Mouse (Mus musculus): Measurements from ENCODE around the gene Hoxc12. TPM values are rescaled to one million over a fixed set of nuclear protein-coding genes. Genes with fewer than 3 reads are reported as not detected.

Hoxc12 gene
- polyA plus RNA-seq, 1 experiment from 2014 or later: not detected

DNA sequence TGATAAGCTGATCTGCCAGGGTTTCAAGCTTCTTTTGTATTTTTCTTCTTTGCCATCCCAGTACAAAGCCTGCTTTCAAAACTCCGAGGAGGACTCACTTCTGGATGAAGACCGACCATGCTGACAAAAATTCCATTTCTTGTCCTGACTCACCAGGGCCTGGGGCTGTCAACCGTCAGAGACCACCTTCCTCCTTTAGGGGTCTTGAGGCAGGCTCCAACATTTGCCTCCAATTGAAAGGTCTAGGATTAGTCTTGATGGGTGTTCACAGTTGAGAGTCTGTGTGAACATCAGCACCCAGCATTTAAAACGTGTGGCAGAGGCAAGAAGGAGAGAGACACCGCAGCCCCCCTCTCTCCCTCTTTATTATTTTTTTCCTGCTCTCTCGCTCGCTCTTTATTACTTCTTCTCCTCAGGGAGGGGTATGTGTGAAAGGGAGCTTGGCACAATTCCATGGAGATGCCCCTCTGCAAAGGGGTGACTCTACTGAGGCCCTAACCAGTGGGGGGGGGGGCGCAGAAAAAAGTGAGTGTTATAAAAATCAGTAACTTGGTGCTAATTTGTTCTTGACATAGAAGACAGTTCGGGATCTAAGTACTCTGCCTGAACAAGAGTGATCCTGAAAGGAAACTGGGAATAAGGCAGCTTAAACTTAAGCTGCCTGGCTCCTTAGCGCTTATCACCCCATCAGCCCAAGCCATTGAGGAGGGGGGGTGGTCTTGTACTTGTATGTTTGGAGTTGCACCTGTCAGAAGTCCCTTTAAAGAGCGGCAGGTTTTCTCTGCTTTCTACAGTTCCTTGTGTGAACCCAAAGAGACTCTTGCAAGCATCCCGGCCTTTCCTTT, 17.0 kb upstream of the Hoxc12 start:
- no peak overlapping the region for H3K4me2 ChIP-seq (ENCODE audit: low read depth, low read length)
- H3K27ac ChIP-seq (ENCODE audit: low read length): no peak overlapping the region
- no peak overlapping the region for H3K9ac ChIP-seq (ENCODE audit: low read depth, low read length)
- WGBS: 6% methylated on average over 12 of the region's 12 CpGs
- 0 out of 2 replicates have a peak, but pooled peaks cover 4% of the 10 kb centered on the region for H3K4me1 ChIP-seq (ENCODE audit: control insufficient read depth, insufficient read depth, low read length)
- no peak overlapping the region for H3K4me3 ChIP-seq (ENCODE audit: low read length)
- H3K27me3 ChIP-seq (replicated peaks; ENCODE audit: control insufficient read depth, insufficient read depth, low read length): peaks cover 87% of the 10 kb centered on the region
- no peak for ATAC-seq
- no peaks in the 10 kb centered on the region for H3K9me3 ChIP-seq (ENCODE audit: control insufficient read depth, low read length)
- H3K36me3 ChIP-seq (ENCODE audit: control insufficient read depth, insufficient read depth, low read length): no peaks in the 10 kb centered on the region

DNA sequence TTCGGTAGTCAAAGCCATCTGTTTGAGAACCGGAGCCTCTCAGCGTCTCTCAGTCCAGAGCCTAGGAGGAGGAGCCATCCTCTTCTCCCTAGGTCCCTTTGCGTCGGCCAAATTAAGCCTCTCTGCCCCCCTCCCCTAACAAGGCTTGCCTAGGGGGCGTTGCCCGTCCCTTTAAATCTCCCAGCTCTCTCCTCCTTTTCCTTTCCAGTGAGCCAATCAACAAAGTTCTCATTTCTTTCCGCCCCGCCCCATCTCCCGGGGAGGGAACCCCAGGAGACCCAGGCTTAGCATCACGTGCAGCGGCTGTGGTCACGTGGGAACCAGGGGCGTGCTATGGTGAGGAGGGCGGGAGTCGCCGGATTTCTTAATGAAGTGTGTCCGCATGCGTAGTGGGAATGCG, 15.9 kb upstream of the Hoxc12 start:
- no peaks in the 10 kb centered on the region for H3K9me3 ChIP-seq (ENCODE audit: control insufficient read depth, low read length)
- H3K4me2 ChIP-seq (ENCODE audit: low read depth, low read length): peak overlapping the region; percentile 38
- H3K36me3 ChIP-seq (ENCODE audit: control insufficient read depth, insufficient read depth, low read length): no peaks in the 10 kb centered on the region
- peak; percentile 60; the same call in 1 of the 2 replicates for ATAC-seq
- H3K4me1 ChIP-seq (ENCODE audit: control insufficient read depth, insufficient read depth, low read length): 0 out of 2 replicates have a peak, but pooled peaks cover 4% of the 10 kb centered on the region
- under 1% methylated on average over 20 of the region's 20 CpGs for WGBS
- peaks cover 90% of the 10 kb centered on the region for H3K27me3 ChIP-seq (replicated peaks; ENCODE audit: control insufficient read depth, insufficient read depth, low read length)
- no peak overlapping the region for H3K27ac ChIP-seq (ENCODE audit: low read length)
- peak overlapping the region; percentile 29 for H3K4me3 ChIP-seq (ENCODE audit: low read length)
- H3K9ac ChIP-seq (ENCODE audit: low read depth, low read length): no peak overlapping the region

DNA sequence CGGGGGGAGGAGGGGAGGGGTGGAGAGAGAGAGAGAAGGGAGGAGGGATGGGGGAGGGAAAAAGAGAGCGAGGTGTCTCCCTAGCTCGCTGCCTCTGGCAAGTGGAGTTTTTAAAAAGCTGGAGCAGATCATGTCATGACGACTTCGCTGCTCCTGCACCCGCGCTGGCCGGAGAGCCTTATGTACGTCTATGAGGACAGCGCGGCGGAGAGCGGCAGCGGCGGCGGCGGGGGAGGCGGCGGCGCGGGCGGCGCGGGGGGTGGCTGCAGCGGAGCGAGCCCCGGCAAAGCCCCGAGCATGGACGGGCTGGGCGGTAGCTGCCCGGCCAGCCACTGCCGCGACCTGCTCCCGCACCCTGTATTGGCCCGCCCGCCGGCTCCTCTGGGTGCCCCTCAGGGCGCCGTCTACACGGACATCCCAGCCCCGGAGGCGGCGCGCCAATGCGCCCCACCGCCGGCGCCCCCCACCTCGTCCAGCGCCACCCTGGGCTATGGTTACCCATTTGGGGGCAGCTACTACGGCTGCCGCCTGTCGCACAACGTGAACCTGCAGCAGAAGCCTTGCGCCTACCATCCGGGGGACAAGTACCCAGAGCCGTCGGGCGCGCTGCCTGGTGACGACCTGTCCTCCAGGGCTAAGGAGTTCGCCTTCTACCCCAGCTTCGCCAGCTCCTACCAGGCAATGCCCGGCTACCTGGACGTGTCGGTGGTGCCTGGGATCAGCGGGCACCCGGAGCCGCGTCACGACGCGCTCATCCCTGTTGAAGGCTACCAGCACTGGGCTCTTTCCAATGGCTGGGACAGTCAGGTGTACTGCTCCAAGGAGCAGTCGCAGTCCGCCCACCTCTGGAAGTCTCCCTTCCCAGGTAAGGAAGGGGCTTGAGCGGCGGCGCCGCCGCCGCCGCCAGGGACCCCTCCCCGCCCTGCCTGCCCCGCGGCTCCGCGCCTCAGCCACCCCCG, 15.2 kb upstream of the Hoxc12 start, which contains the start of gene Hoxc13:
Gene Hoxc13 (plus strand): TSS at position 51 of the 959 bp plus-strand sequence.
- no peak within 1 kb of the TSS for H3K27ac ChIP-seq (ENCODE audit: low read length)
- no peak within 1 kb of the TSS for H3K9ac ChIP-seq (ENCODE audit: low read depth, low read length)
- peak; percentile 36 for ATAC-seq
- WGBS: 1% methylated on average over 63 of the region's 88 CpGs
- peak within 1 kb of the TSS; percentile 38 for H3K4me2 ChIP-seq (ENCODE audit: low read depth, low read length)
- H3K9me3 ChIP-seq (ENCODE audit: control insufficient read depth, low read length): no peaks in the 10 kb centered on the region
- H3K4me3 ChIP-seq (ENCODE audit: low read length): peak within 1 kb of the TSS; percentile 29
- H3K36me3 ChIP-seq (ENCODE audit: control insufficient read depth, insufficient read depth, low read length): no peaks in the 10 kb centered on the region
- 0 out of 2 replicates have a peak, but pooled peaks cover 4% of the 10 kb centered on the region for H3K4me1 ChIP-seq (ENCODE audit: control insufficient read depth, insufficient read depth, low read length)
- peaks cover 90% of the 10 kb centered on the region for H3K27me3 ChIP-seq (replicated peaks; ENCODE audit: control insufficient read depth, insufficient read depth, low read length)

DNA sequence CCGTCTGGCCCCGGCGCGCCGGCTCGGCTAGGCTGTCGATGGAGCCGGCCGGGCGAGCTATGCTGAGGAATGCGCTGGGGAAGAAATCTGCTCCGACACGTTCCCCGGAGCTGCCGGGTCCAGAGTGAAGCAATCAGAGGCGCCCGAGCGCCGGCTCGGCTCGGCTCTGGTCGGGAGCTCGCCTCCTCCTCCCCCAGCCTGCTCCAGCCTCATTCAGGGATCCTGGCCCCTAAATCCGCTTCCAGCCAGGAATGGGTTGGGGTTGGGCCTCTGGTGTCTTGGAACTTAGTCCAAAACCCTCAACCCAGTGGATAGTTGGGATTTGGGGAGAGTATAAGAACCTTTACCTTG, 14.6 kb upstream of the Hoxc12 start:
- 0% methylated on average over 24 of the region's 24 CpGs for WGBS
- Histone ChIP-seq H3K9ac (ENCODE audit: low read depth, low read length) (no peak overlapping the region), H3K4me1 (ENCODE audit: control insufficient read depth, insufficient read depth, low read length) (0 out of 2 replicates have a peak, but pooled peaks cover 4% of the 10 kb centered on the region), H3K4me2 (ENCODE audit: low read depth, low read length) (no peak overlapping the region), H3K27ac (ENCODE audit: low read length) (no peak overlapping the region), H3K9me3 (ENCODE audit: control insufficient read depth, low read length) (no peaks in the 10 kb centered on the region), H3K4me3 (ENCODE audit: low read length) (no peak overlapping the region), H3K27me3 (replicated peaks; ENCODE audit: control insufficient read depth, insufficient read depth, low read length) (peaks cover 89% of the 10 kb centered on the region), H3K36me3 (ENCODE audit: control insufficient read depth, insufficient read depth, low read length) (no peaks in the 10 kb centered on the region)
- ATAC-seq: peak; percentile 50

DNA sequence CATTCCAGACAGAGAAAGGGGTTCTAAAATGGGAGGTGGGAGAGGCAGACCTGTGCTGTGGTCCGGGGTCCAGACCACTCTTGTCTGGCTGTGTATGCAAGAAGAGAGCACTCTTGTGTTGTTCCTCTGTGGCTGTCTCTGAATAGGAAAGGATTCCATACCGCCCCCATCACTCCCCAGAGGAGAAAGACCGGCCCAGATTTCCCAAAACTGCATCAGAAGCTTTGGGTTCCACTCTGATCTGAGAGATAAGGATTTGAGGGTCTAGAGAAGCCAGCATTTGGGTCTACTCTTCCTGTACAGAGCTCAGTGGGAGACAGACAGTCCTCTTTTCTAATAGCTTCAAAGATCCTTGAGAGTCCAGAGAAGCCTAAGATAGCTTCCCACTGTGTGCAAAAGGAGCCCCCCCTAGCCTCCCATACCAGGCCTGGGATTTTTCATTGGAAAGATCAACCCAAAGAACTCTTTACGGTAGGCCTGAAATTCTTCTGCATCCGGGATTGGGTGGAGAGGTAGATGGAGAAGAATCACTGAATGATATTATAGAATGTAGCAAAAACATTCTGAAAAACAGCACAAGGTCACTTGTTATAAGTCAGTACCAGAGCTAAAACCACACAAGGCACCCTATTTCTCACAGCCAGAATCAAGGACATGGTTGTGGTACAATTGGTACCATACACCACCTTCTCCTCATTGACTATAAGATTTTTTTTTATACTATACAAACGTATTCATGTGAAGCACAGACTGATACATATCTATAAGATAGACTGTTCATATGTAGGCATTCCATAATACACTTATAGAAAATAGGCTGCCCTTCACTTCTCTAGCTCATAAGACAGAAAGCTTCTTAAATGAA, 13.7 kb upstream of the Hoxc12 start:
- Histone ChIP-seq H3K27ac (ENCODE audit: low read length) (no peak overlapping the region), H3K9me3 (ENCODE audit: control insufficient read depth, low read length) (no peaks in the 10 kb centered on the region), H3K4me3 (ENCODE audit: low read length) (no peak overlapping the region), H3K36me3 (ENCODE audit: control insufficient read depth, insufficient read depth, low read length) (no peaks in the 10 kb centered on the region), H3K27me3 (replicated peaks; ENCODE audit: control insufficient read depth, insufficient read depth, low read length) (peaks cover 90% of the 10 kb centered on the region), H3K4me2 (ENCODE audit: low read depth, low read length) (no peak overlapping the region), H3K9ac (ENCODE audit: low read depth, low read length) (no peak overlapping the region), H3K4me1 (ENCODE audit: control insufficient read depth, insufficient read depth, low read length) (0 out of 2 replicates have a peak, but pooled peaks cover 4% of the 10 kb centered on the region)
- no peak for ATAC-seq
- 12% methylated on average over 6 of the region's 6 CpGs for WGBS

DNA sequence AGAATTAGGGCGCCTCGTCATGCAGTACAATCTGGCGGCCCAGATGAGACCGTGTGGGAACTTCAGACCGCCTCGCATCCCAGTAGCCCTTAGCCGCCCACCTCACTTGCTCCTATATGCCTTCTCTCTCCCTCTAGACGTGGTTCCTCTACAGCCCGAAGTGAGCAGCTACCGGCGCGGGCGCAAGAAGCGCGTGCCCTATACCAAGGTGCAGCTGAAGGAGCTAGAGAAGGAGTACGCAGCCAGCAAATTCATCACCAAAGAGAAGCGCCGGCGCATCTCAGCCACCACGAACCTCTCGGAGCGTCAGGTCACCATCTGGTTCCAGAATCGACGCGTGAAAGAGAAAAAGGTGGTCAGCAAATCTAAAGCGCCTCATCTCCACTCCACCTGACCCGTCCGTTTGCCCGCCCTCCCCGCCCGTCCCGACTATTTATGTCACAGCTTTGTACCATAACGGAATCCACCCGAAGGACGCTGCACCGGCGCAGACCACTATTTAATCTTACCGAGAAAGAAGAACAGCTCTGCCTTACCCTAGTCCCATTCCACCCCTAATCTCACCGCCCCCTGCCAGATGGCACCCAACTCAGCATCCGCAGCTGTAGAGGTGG, 9.4 kb upstream of the Hoxc12 start:
- Histone ChIP-seq H3K4me2 (ENCODE audit: low read depth, low read length) (no peak overlapping the region), H3K9me3 (ENCODE audit: control insufficient read depth, low read length) (no peaks in the 10 kb centered on the region), H3K4me1 (ENCODE audit: control insufficient read depth, insufficient read depth, low read length) (no peaks in the 10 kb centered on the region), H3K27me3 (replicated peaks; ENCODE audit: control insufficient read depth, insufficient read depth, low read length) (peaks cover 90% of the 10 kb centered on the region), H3K4me3 (ENCODE audit: low read length) (no peak overlapping the region), H3K27ac (ENCODE audit: low read length) (no peak overlapping the region), H3K9ac (ENCODE audit: low read depth, low read length) (no peak overlapping the region), H3K36me3 (ENCODE audit: control insufficient read depth, insufficient read depth, low read length) (no peaks in the 10 kb centered on the region)
- 1% methylated on average over 40 of the region's 40 CpGs for WGBS
- no peak for ATAC-seq

DNA sequence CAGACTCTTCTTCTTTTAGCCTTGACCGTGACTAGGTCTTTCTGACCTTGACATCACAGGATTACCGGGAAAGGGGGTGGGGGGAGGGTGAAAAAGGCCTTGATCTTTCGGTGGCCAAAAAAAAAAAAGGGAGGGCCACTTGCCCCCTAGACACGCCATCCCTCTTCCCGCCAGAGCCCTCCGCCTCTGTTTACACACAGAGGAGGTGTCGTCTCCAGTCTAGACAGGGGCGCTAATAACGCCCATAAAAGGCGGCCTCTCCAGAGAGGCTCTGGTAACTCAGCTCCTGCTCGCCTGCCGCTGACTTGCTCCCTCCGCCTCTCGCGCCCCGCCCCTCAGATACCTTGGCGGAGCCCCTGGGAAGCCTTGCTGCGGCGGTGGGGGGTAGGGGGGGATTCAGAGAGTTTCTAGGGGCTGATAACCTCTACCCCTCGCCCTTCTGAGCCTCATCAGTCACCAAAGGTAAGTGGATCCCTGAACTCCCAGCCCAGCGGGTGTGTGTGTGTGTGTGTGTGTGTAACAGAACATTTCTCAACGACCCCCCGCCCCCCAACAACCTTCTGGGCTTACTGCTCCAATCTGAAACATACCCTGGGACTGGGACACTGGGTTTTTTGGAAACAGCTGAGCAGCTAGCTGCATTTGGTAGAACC, 4.7 kb upstream of the Hoxc12 start:
- H3K4me2 ChIP-seq (ENCODE audit: low read depth, low read length): no peak overlapping the region
- WGBS: 2% methylated on average over 23 of the region's 23 CpGs
- H3K9ac ChIP-seq (ENCODE audit: low read depth, low read length): no peak overlapping the region
- no peaks in the 10 kb centered on the region for H3K9me3 ChIP-seq (ENCODE audit: control insufficient read depth, low read length)
- H3K27me3 ChIP-seq (replicated peaks; ENCODE audit: control insufficient read depth, insufficient read depth, low read length): peaks cover 99% of the 10 kb centered on the region
- no peaks in the 10 kb centered on the region for H3K4me1 ChIP-seq (ENCODE audit: control insufficient read depth, insufficient read depth, low read length)
- H3K27ac ChIP-seq (ENCODE audit: low read length): no peak overlapping the region
- no peak overlapping the region for H3K4me3 ChIP-seq (ENCODE audit: low read length)
- ATAC-seq: no peak
- no peaks in the 10 kb centered on the region for H3K36me3 ChIP-seq (ENCODE audit: control insufficient read depth, insufficient read depth, low read length)

DNA sequence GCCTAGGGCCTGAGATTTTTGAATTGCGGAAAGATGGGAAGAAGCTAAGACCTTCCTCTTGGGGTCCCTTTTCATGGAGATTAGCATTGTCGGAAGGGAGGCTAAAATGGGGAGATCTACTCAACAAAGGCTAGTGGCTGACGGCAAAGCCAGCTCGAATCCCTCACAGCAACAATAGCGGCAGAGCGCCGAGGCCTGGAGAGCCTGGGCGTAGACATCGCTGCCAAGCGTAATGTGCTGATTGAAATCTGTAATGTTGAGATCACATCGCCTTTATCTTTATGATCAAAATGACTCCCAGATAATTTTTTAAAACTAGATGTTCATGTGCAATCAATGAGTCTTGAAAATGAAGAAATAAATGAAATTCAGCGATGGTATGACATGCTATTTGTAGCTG, 2.1 kb upstream of the Hoxc12 start:
- Histone ChIP-seq H3K4me2 (ENCODE audit: low read depth, low read length) (no peak overlapping the region), H3K4me3 (ENCODE audit: low read length) (no peak overlapping the region), H3K36me3 (ENCODE audit: control insufficient read depth, insufficient read depth, low read length) (no peaks in the 10 kb centered on the region), H3K9me3 (ENCODE audit: control insufficient read depth, low read length) (no peaks in the 10 kb centered on the region), H3K4me1 (ENCODE audit: control insufficient read depth, insufficient read depth, low read length) (no peaks in the 10 kb centered on the region), H3K27ac (ENCODE audit: low read length) (no peak overlapping the region), H3K9ac (ENCODE audit: low read depth, low read length) (no peak overlapping the region), H3K27me3 (replicated peaks; ENCODE audit: control insufficient read depth, insufficient read depth, low read length) (peaks cover 98% of the 10 kb centered on the region)
- ATAC-seq: no peak
- 4% methylated on average over 12 of the region's 12 CpGs for WGBS
